Mouse (Mus musculus): ENCODE measurements at regions not wholly inside any gene's neighbourhood (a gene's known extent, or its start where the extent isn't known, plus 50 kb on each side); places are given as distances from the start of the nearest gene placed in this dataset.

- no peak for DNase-seq (ENCODE audit: low spot score)
These were observed 60.0 kb upstream of the Msi2 start for GRCm38 (mm10) chr11:88778326-88778725.

GRCm38 (mm10) chr11:88774401-88774931 is 56.2 kb upstream of the Msi2 start:
- DNase-seq (ENCODE audit: low spot score), result peak; percentile 63

- peak; percentile 33 for DNase-seq (ENCODE audit: low spot score)
These were observed 55.6 kb upstream of the Msi2 start for GRCm38 (mm10) chr11:88773961-88774360.

GRCm38 (mm10) chr11:88770405-88770804 is 52.1 kb upstream of the Msi2 start:
- no peak for DNase-seq (ENCODE audit: low spot score)
